Mouse (Mus musculus) stomach, postnatal 0 days (tissue): ENCODE data around the gene Tmem169. TPM values are rescaled to one million over a fixed set of nuclear protein-coding genes. Genes with fewer than 3 reads are reported as not detected.
"Not testable (repeated sequence)": the region's sequence is repeated elsewhere in the genome, so short reads cannot be mapped to it uniquely, and the experiment has no call there.

ENCODE experiments used
- ATAC-seq: fragments of 200-750 bp; cut with Nextera tagmentation; 2 replicates; pipeline ENCODE4 v1.8.0; 2017; ENCODE audit not compliant: low FRiP score, low TSS enrichment
- DNase-seq: peaks from one replicate; pipeline ENCODE4 v3.0.0-alpha.2; 2016; ENCODE audit warnings: low spot score
- H3K27ac ChIP-seq: fragments of 300-500 bp; sonication (generic); replicated peaks from 2 replicates; pipeline ENCODE4 v1.5.1; 2014; ENCODE audit warnings: mild to moderate bottlenecking, control low read depth
- H3K27me3 ChIP-seq: fragments of 300-500 bp; sonication (generic); 2 replicates; pipeline ENCODE4 v1.6.1; 2014; ENCODE audit warnings: low read length; ENCODE audit not compliant: control insufficient read depth, insufficient read depth
- H3K36me3 ChIP-seq: fragments of 300-500 bp; sonication (generic); 2 replicates; pipeline ENCODE4 v1.6.1; 2014; ENCODE audit warnings: low read length, mixed read lengths; ENCODE audit not compliant: control insufficient read depth, insufficient read depth
- H3K4me1 ChIP-seq: fragments of 300-500 bp; sonication (generic); replicated peaks from 2 replicates; pipeline ENCODE4 v1.6.1; 2014; ENCODE audit warnings: antibody characterized with exemption; ENCODE audit not compliant: control insufficient read depth, insufficient read depth
- H3K4me2 ChIP-seq: fragments of 300-500 bp; sonication (generic); replicated peaks from 2 replicates; pipeline ENCODE4 v1.6.1; 2014; ENCODE audit warnings: low read depth, mild to moderate bottlenecking, control low read depth, moderate library complexity
- H3K4me3 ChIP-seq: fragments of 300-500 bp; sonication (generic); 2 replicates; pipeline ENCODE4 v1.5.1; 2014; ENCODE audit warnings: low read depth, low read length, control low read depth
- H3K9ac ChIP-seq: fragments of 300-500 bp; sonication (generic); 2 replicates; pipeline ENCODE4 v1.6.1; 2014; ENCODE audit warnings: mild to moderate bottlenecking, low read length, control low read depth, mixed read lengths
- H3K9me3 ChIP-seq: fragments of 300-500 bp; sonication (generic); 2 replicates; pipeline ENCODE4 v1.6.1; 2016; ENCODE audit warnings: low read length; ENCODE audit not compliant: control insufficient read depth
- CTCF ChIP-seq: IDR thresholded peaks from 2 replicates; pipeline ENCODE4 v1.5.1; 2016; ENCODE audit warnings: antibody characterized with exemption, low read depth, mild to moderate bottlenecking, moderate library complexity
- EP300 ChIP-seq: optimal IDR thresholded peaks from 2 replicates; pipeline ENCODE3; 2016; ENCODE audit warnings: antibody characterized with exemption
- WGBS: fragments of 180-500 bp; shearing (Covaris S2); extraction: QIAGEN DNeasy Blood & Tissue Kit; methylation state at CpG from one replicate; pipeline ENCODE4 v1.1.7; 2014; 5-methylcytosine and 5-hydroxymethylcytosine counted together
- polyA plus RNA-seq: library from polyadenylated mRNA; unstranded; fragments of >200 nt; fragmentation: Nextera tagmentation; extraction: Ambion mirVana; gene quantifications from 2 replicates; pipeline ENCODE4 v1.2.1, GENCODE M21; 2015

Tmem169 gene
- polyA plus RNA-seq, 1 experiment from 2014 or later, result 0.69 TPM

GRCm38 (mm10) chr1:72242581-72243143, 41.5 kb upstream of the Tmem169 start:
- Histone ChIP-seq H3K27ac (no peak overlapping the region), H3K4me1 (no peaks in the 10 kb centered on the region), H3K9ac (no peak overlapping the region), H3K9me3 (no peaks in the 10 kb centered on the region), H3K4me2 (no peak overlapping the region), H3K27me3 (no peaks in the 10 kb centered on the region), H3K4me3 (no peak overlapping the region), H3K36me3 (no peaks in the 10 kb centered on the region)
- TF ChIP-seq EP300 (no peak), CTCF (no peak)
- ATAC-seq (no peak), DNase-seq (no peak)
- 76% methylated on average over 5 of the region's 5 CpGs for WGBS

- peak overlapping the region; percentile 93 for H3K9ac ChIP-seq
- under 1% methylated on average over 47 of the region's 47 CpGs for WGBS
- TF ChIP-seq EP300, result peak; percentile 82
- TF ChIP-seq CTCF, result peak; percentile 40
These were observed 40.4 kb upstream of the Tmem169 start for GRCm38 (mm10) chr1:72243656-72244316.

GRCm38 (mm10) chr1:72244317-72245036, 39.7 kb upstream of the Tmem169 start:
- Histone ChIP-seq H3K27me3 (no peaks in the 10 kb centered on the region), H3K36me3 (no peaks in the 10 kb centered on the region), H3K4me2 (peak overlapping the region; percentile 63; the same call in 1 of the 2 replicates), H3K27ac (peak overlapping the region; percentile 98), H3K9me3 (no peaks in the 10 kb centered on the region), H3K4me3 (peak overlapping the region; percentile 47), H3K9ac (no peak overlapping the region), H3K4me1 (no peaks in the 10 kb centered on the region)
- TF ChIP-seq CTCF (no peak), EP300 (peak; percentile 60)
- WGBS, result under 1% methylated on average over 12 of the region's 12 CpGs
- ATAC-seq (peak; percentile 84), DNase-seq (peak; percentile 34)

More at GRCm38 (mm10) chr1:72243656-72244316, 40.4 kb upstream of the Tmem169 start:
- H3K4me1 ChIP-seq, result no peaks in the 10 kb centered on the region
- peak; percentile 96 for ATAC-seq
- no peaks in the 10 kb centered on the region for H3K36me3 ChIP-seq
- peak; percentile 97 for DNase-seq
- no peaks in the 10 kb centered on the region for H3K27me3 ChIP-seq
- H3K27ac ChIP-seq, result peak overlapping the region; percentile 98
- no peaks in the 10 kb centered on the region for H3K9me3 ChIP-seq
- H3K4me2 ChIP-seq, result peak overlapping the region; percentile 63
- peak overlapping the region; percentile 47 for H3K4me3 ChIP-seq

GRCm38 (mm10) chr1:72248226-72248737, 35.9 kb upstream of the Tmem169 start:
- not testable (repeated sequence) for H3K9ac ChIP-seq, DNase-seq, H3K27ac ChIP-seq, H3K4me3 ChIP-seq, H3K27me3 ChIP-seq, H3K4me1 ChIP-seq, H3K9me3 ChIP-seq, ATAC-seq, H3K36me3 ChIP-seq, H3K4me2 ChIP-seq
- 48% methylated on average over 9 of the region's 9 CpGs for WGBS

GRCm38 (mm10) chr1:72251806-72252205, 32.4 kb upstream of the Tmem169 start:
- H3K9me3 ChIP-seq, result no peaks in the 10 kb centered on the region
- no peaks in the 10 kb centered on the region for H3K27me3 ChIP-seq
- ATAC-seq (no peak), DNase-seq (no peak)
- H3K4me2 ChIP-seq, result no peak overlapping the region
- H3K9ac ChIP-seq, result no peak overlapping the region
- no peak overlapping the region for H3K4me3 ChIP-seq
- H3K36me3 ChIP-seq, result no peaks in the 10 kb centered on the region
- 88% methylated on average over 1 of the region's 1 CpGs for WGBS
- no peak for TF ChIP-seq EP300
- no peak for TF ChIP-seq CTCF
- 0 out of 2 replicates have a peak, but pooled peaks cover 4% of the 10 kb centered on the region for H3K4me1 ChIP-seq
- no peak overlapping the region for H3K27ac ChIP-seq
